Mouse (Mus musculus): Measurements from ENCODE around the gene Sh3gl3. TPM values are rescaled to one million over a fixed set of nuclear protein-coding genes. Genes with fewer than 3 reads are reported as not detected.

The Sh3gl3 gene
- polyA plus RNA-seq, 1 experiment from 2014 or later = 14.0 TPM

- no peak for ATAC-seq (ENCODE audit: low FRiP score, low TSS enrichment)
- Histone ChIP-seq H3K4me1 (ENCODE audit: control insufficient read depth, insufficient read depth, low read length) (no peaks in the 10 kb centered on the region), H3K9ac (ENCODE audit: low read depth, low read length) (no peak overlapping the region), H3K9me3 (ENCODE audit: control insufficient read depth, low read length) (no peaks in the 10 kb centered on the region), H3K36me3 (ENCODE audit: control insufficient read depth, insufficient read depth, low read length) (no peaks in the 10 kb centered on the region), H3K27ac (ENCODE audit: low read depth, low read length) (no peak overlapping the region), H3K27me3 (ENCODE audit: control insufficient read depth, insufficient read depth, low read length) (no peaks in the 10 kb centered on the region), H3K4me2 (replicated peaks; ENCODE audit: low read depth, low read length) (no peak overlapping the region), H3K4me3 (ENCODE audit: low read length) (no peak overlapping the region)
- WGBS = 89% methylated on average over 3 of the region's 3 CpGs
Observed at GRCm38 (mm10) chr7:82350421-82350820, 176.8 kb downstream of the Sh3gl3 start.

Other genes starting within 250 kb of the Sh3gl3 start
- 21.5 and 21.6 TPM in 2 replicates for gene Hdgfl3, start 239.4 kb upstream of the Sh3gl3 start, polyA plus RNA-seq (2014; fragmentation: Nextera tagmentation; extraction: Ambion mirVana)
- 0.08 and 0.13 TPM in 2 replicates for gene Bnc1, start 181.5 kb upstream of the Sh3gl3 start, polyA plus RNA-seq (2014; fragmentation: Nextera tagmentation; extraction: Ambion mirVana)
- gene Adamtsl3, start 161.9 kb downstream of the Sh3gl3 start, polyA plus RNA-seq (2014; fragmentation: Nextera tagmentation; extraction: Ambion mirVana) = 0.23 and 0.39 TPM in 2 replicates

Data from kidney, embryonic 14.5 days (tissue).